Mouse (Mus musculus) forebrain, embryonic 16.5 days (tissue): ENCODE measurements around the gene Nceh1. TPM values are rescaled to one million over a fixed set of nuclear protein-coding genes. Genes with fewer than 3 reads are reported as not detected.

Source experiments
- ATAC-seq: fragments of 200-750 bp; cut with Nextera tagmentation; 2 replicates; pipeline ENCODE4 v1.8.0; 2017; ENCODE audit warnings: mild to moderate bottlenecking, moderate library complexity
- H3K27ac ChIP-seq: fragments of 300-500 bp; sonication (generic); 2 replicates; pipeline ENCODE4 v1.5.1; 2014; ENCODE audit warnings: low read length, control low read depth
- H3K27me3 ChIP-seq: fragments of 300-500 bp; sonication (generic); replicated peaks from 2 replicates; pipeline ENCODE4 v1.6.1; 2014; ENCODE audit warnings: low read length; ENCODE audit not compliant: control insufficient read depth, insufficient read depth
- H3K36me3 ChIP-seq: fragments of 300-500 bp; sonication (generic); 2 replicates; pipeline ENCODE4 v1.6.1; 2014; ENCODE audit not compliant: control insufficient read depth, insufficient read depth
- H3K4me1 ChIP-seq: fragments of 300-500 bp; sonication (generic); replicated peaks from 2 replicates; pipeline ENCODE4 v1.6.1; 2014; ENCODE audit warnings: low read length; ENCODE audit not compliant: control insufficient read depth, insufficient read depth
- H3K4me2 ChIP-seq: fragments of 300-500 bp; sonication (generic); 2 replicates; pipeline ENCODE4 v1.6.1; 2014; ENCODE audit warnings: mild to moderate bottlenecking, low read length, control low read depth
- H3K4me3 ChIP-seq: fragments of 300-500 bp; sonication (generic); replicated peaks from 2 replicates; pipeline ENCODE4 v1.5.1; 2014; ENCODE audit warnings: mild to moderate bottlenecking, low read length, control low read depth
- H3K9ac ChIP-seq: fragments of 300-500 bp; sonication (generic); replicated peaks from 2 replicates; pipeline ENCODE4 v1.6.1; 2014; ENCODE audit warnings: low read depth, low read length, control low read depth
- H3K9me3 ChIP-seq: fragments of 300-500 bp; sonication (generic); 2 replicates; pipeline ENCODE4 v1.6.1; 2016; ENCODE audit warnings: low read length; ENCODE audit not compliant: control insufficient read depth
- WGBS: fragments of 180-500 bp; shearing (Covaris S2); extraction: QIAGEN DNeasy Blood & Tissue Kit; methylation state at CpG from one replicate; pipeline ENCODE4 v1.1.7; 2014; 5-methylcytosine and 5-hydroxymethylcytosine counted together
- polyA plus RNA-seq: library from polyadenylated mRNA; unstranded; fragments of >200 nt; fragmentation: Nextera tagmentation; extraction: Ambion mirVana; gene quantifications from 2 replicates; pipeline ENCODE4 v1.2.1, GENCODE M21; 2015

The Nceh1 gene
- polyA plus RNA-seq, 1 experiment from 2014 or later: 8.5 TPM

- 88% methylated on average over 7 of the region's 7 CpGs for WGBS
- H3K9me3 ChIP-seq: no peaks in the 10 kb centered on the region
- H3K27ac ChIP-seq: no peak overlapping the region
- H3K4me1 ChIP-seq: no peaks in the 10 kb centered on the region
- no peak overlapping the region for H3K4me3 ChIP-seq
- H3K36me3 ChIP-seq: no peaks in the 10 kb centered on the region
- no peak overlapping the region for H3K4me2 ChIP-seq
- no peak overlapping the region for H3K9ac ChIP-seq
- H3K27me3 ChIP-seq: no peaks in the 10 kb centered on the region
- ATAC-seq: no peak
Observed at GRCm38 (mm10) chr3:27199120-27199519, 16.4 kb downstream of the Nceh1 start.

- Histone ChIP-seq H3K27me3 (no peaks in the 10 kb centered on the region), H3K9me3 (no peaks in the 10 kb centered on the region), H3K36me3 (no peaks in the 10 kb centered on the region), H3K27ac (no peak overlapping the region), H3K4me2 (no peak overlapping the region), H3K4me1 (no peaks in the 10 kb centered on the region), H3K9ac (no peak overlapping the region), H3K4me3 (no peak overlapping the region)
- 92% methylated on average over 5 of the region's 5 CpGs for WGBS
- ATAC-seq: no peak
Observed at GRCm38 (mm10) chr3:27201728-27202411, 19.1 kb downstream of the Nceh1 start.

GRCm38 (mm10) chr3:27205068-27205467 is 22.3 kb downstream of the Nceh1 start:
- Histone ChIP-seq H3K27me3 (no peaks in the 10 kb centered on the region), H3K4me1 (no peaks in the 10 kb centered on the region), H3K4me2 (no peak overlapping the region), H3K9me3 (no peaks in the 10 kb centered on the region), H3K9ac (no peak overlapping the region), H3K27ac (no peak overlapping the region), H3K4me3 (no peak overlapping the region), H3K36me3 (no peaks in the 10 kb centered on the region)
- WGBS: 55% methylated on average over 5 of the region's 5 CpGs
- no peak for ATAC-seq

- Histone ChIP-seq H3K27me3 (no peaks in the 10 kb centered on the region), H3K36me3 (no peaks in the 10 kb centered on the region), H3K4me1 (no peaks in the 10 kb centered on the region), H3K4me2 (no peak overlapping the region), H3K27ac (no peak overlapping the region), H3K9ac (no peak overlapping the region), H3K9me3 (no peaks in the 10 kb centered on the region), H3K4me3 (no peak overlapping the region)
- no peak for ATAC-seq
- WGBS: 87% methylated on average over 9 of the region's 9 CpGs
Observed at GRCm38 (mm10) chr3:27205514-27206220, 22.9 kb downstream of the Nceh1 start.

- Histone ChIP-seq H3K36me3 (no peaks in the 10 kb centered on the region), H3K4me1 (no peaks in the 10 kb centered on the region), H3K4me2 (no peak overlapping the region), H3K27ac (no peak overlapping the region), H3K4me3 (no peak overlapping the region), H3K9me3 (no peaks in the 10 kb centered on the region), H3K9ac (no peak overlapping the region), H3K27me3 (no peaks in the 10 kb centered on the region)
- 88% methylated on average over 4 of the region's 4 CpGs for WGBS
- no peak for ATAC-seq
Observed at GRCm38 (mm10) chr3:27206221-27206560, 23.4 kb downstream of the Nceh1 start.

GRCm38 (mm10) chr3:27206577-27206976 is 23.8 kb downstream of the Nceh1 start:
- Histone ChIP-seq H3K9me3 (no peaks in the 10 kb centered on the region), H3K27ac (no peak overlapping the region), H3K36me3 (no peaks in the 10 kb centered on the region), H3K9ac (no peak overlapping the region), H3K4me2 (no peak overlapping the region), H3K4me1 (no peaks in the 10 kb centered on the region), H3K4me3 (no peak overlapping the region), H3K27me3 (no peaks in the 10 kb centered on the region)
- 90% methylated on average over 8 of the region's 8 CpGs for WGBS
- ATAC-seq: no peak

- Histone ChIP-seq H3K4me2 (no peak overlapping the region), H3K36me3 (no peaks in the 10 kb centered on the region), H3K4me1 (no peaks in the 10 kb centered on the region), H3K27me3 (no peaks in the 10 kb centered on the region), H3K9me3 (no peaks in the 10 kb centered on the region), H3K27ac (no peak overlapping the region), H3K9ac (no peak overlapping the region), H3K4me3 (no peak overlapping the region)
- 83% methylated on average over 9 of the region's 9 CpGs for WGBS
- ATAC-seq: no peak
Observed at GRCm38 (mm10) chr3:27209707-27210106, 26.9 kb downstream of the Nceh1 start.

GRCm38 (mm10) chr3:27210271-27210670 is 27.5 kb downstream of the Nceh1 start:
- Histone ChIP-seq H3K27ac (no peak overlapping the region), H3K9me3 (no peaks in the 10 kb centered on the region), H3K36me3 (no peaks in the 10 kb centered on the region), H3K27me3 (no peaks in the 10 kb centered on the region), H3K4me2 (no peak overlapping the region), H3K9ac (no peak overlapping the region), H3K4me3 (no peak overlapping the region), H3K4me1 (no peaks in the 10 kb centered on the region)
- 34% methylated on average over 7 of the region's 7 CpGs for WGBS
- ATAC-seq: no peak

- no peak overlapping the region for H3K27ac ChIP-seq
- no peaks in the 10 kb centered on the region for H3K4me1 ChIP-seq
- no peaks in the 10 kb centered on the region for H3K36me3 ChIP-seq
- no peak overlapping the region for H3K4me3 ChIP-seq
- no peak for ATAC-seq
- no peaks in the 10 kb centered on the region for H3K9me3 ChIP-seq
- H3K4me2 ChIP-seq: no peak overlapping the region
- no peak overlapping the region for H3K9ac ChIP-seq
- no peaks in the 10 kb centered on the region for H3K27me3 ChIP-seq
- 92% methylated on average over 8 of the region's 8 CpGs for WGBS
Observed at GRCm38 (mm10) chr3:27214016-27214816, 31.5 kb downstream of the Nceh1 start.
